Mouse (Mus musculus) forebrain, postnatal 0 days (tissue): ENCODE measurements at regions not wholly inside any gene's neighbourhood (a gene's known extent, or its start where the extent isn't known, plus 50 kb on each side); places are given as distances from the start of the nearest gene placed in this dataset.
A peak's percentile ranks its signal among the peaks of the same experiment; 100 is the strongest.

Source experiments
- ATAC-seq: fragments of 200-750 bp; cut with Nextera tagmentation; 2 replicates; pipeline ENCODE4 v1.8.0; 2017; ENCODE audit warnings: mild to moderate bottlenecking, moderate library complexity
- DNase-seq: peaks from one replicate; pipeline ENCODE4 v3.0.0-alpha.2; 2015
- H3K27ac ChIP-seq: fragments of 300-500 bp; sonication (generic); 2 replicates; pipeline ENCODE4 v1.5.1; 2014; ENCODE audit warnings: low read depth, mild to moderate bottlenecking, antibody characterized with exemption, low read length, moderate library complexity, mixed read lengths
- H3K27me3 ChIP-seq: fragments of 300-500 bp; sonication (generic); 2 replicates; pipeline ENCODE4 v1.6.1; 2014; ENCODE audit warnings: mild to moderate bottlenecking, low read length, mixed read lengths; ENCODE audit not compliant: insufficient read depth
- H3K36me3 ChIP-seq: fragments of 300-500 bp; sonication (generic); 2 replicates; pipeline ENCODE4 v1.6.1; 2014; ENCODE audit warnings: mild to moderate bottlenecking, moderate library complexity; ENCODE audit not compliant: insufficient read depth
- H3K4me1 ChIP-seq: fragments of 300-500 bp; sonication (generic); 2 replicates; pipeline ENCODE4 v1.6.1; 2014; ENCODE audit warnings: antibody characterized with exemption; ENCODE audit not compliant: insufficient read depth
- H3K4me2 ChIP-seq: fragments of 300-500 bp; sonication (generic); 2 replicates; pipeline ENCODE4 v1.6.1; 2014; ENCODE audit warnings: low read depth, mild to moderate bottlenecking, moderate library complexity
- H3K4me3 ChIP-seq: fragments of 300-500 bp; sonication (generic); 2 replicates; pipeline ENCODE4 v1.5.1; 2014; ENCODE audit warnings: low read depth, low read length, mixed read lengths
- H3K9ac ChIP-seq: fragments of 300-500 bp; sonication (generic); 2 replicates; pipeline ENCODE4 v1.6.1; 2014; ENCODE audit warnings: mild to moderate bottlenecking
- H3K9me3 ChIP-seq: fragments of 300-500 bp; sonication (generic); 2 replicates; pipeline ENCODE4 v1.6.1; 2016; ENCODE audit warnings: low read length
- CTCF ChIP-seq: sonication (generic); IDR thresholded peaks from 2 replicates; pipeline ENCODE4 v1.5.1; 2016; ENCODE audit warnings: antibody characterized with exemption, control low read depth, low read depth
- WGBS: fragments of 180-500 bp; shearing (Covaris S2); extraction: QIAGEN DNeasy Blood & Tissue Kit; methylation state at CpG from one replicate; pipeline ENCODE4 v1.1.7; 2014; 5-methylcytosine and 5-hydroxymethylcytosine counted together

GRCm38 (mm10) chr6:71044241-71044640, 87.9 kb downstream of the Foxi3 start:
- WGBS: 81% methylated on average over 3 of the region's 3 CpGs
- Histone ChIP-seq H3K36me3 (no peaks in the 10 kb centered on the region), H3K4me3 (no peak overlapping the region), H3K9ac (no peak overlapping the region), H3K9me3 (no peaks in the 10 kb centered on the region), H3K4me1 (no peaks in the 10 kb centered on the region), H3K4me2 (no peak overlapping the region), H3K27ac (no peak overlapping the region), H3K27me3 (no peaks in the 10 kb centered on the region)
- TF ChIP-seq CTCF: no peak
- DNase-seq (no peak), ATAC-seq (no peak)

GRCm38 (mm10) chr6:71045261-71045660, 88.9 kb downstream of the Foxi3 start:
- H3K4me3 ChIP-seq: no peak overlapping the region

GRCm38 (mm10) chr6:71048199-71049094, 92.1 kb downstream of the Foxi3 start:
- peak; percentile 62 for ATAC-seq
- Histone ChIP-seq H3K4me1 (no peaks in the 10 kb centered on the region), H3K9ac (peak overlapping the region; percentile 47), H3K36me3 (no peaks in the 10 kb centered on the region), H3K27ac (no peak overlapping the region), H3K4me2 (peak overlapping the region; percentile 88), H3K27me3 (no peaks in the 10 kb centered on the region), H3K9me3 (no peaks in the 10 kb centered on the region), H3K4me3 (peak overlapping the region; percentile 44)
- peak; percentile 18 for DNase-seq
- 2% methylated on average over 38 of the region's 38 CpGs for WGBS
- no peak for TF ChIP-seq CTCF

More at GRCm38 (mm10) chr6:71045261-71045660, 88.9 kb downstream of the Foxi3 start:
- Histone ChIP-seq H3K27ac (no peak overlapping the region), H3K4me2 (no peak overlapping the region), H3K9ac (no peak overlapping the region), H3K27me3 (no peaks in the 10 kb centered on the region), H3K4me1 (no peaks in the 10 kb centered on the region), H3K9me3 (no peaks in the 10 kb centered on the region), H3K36me3 (no peaks in the 10 kb centered on the region)
- no peak for DNase-seq
- 90% methylated on average over 4 of the region's 4 CpGs for WGBS
- no peak for ATAC-seq
- no peak for TF ChIP-seq CTCF

DNA sequence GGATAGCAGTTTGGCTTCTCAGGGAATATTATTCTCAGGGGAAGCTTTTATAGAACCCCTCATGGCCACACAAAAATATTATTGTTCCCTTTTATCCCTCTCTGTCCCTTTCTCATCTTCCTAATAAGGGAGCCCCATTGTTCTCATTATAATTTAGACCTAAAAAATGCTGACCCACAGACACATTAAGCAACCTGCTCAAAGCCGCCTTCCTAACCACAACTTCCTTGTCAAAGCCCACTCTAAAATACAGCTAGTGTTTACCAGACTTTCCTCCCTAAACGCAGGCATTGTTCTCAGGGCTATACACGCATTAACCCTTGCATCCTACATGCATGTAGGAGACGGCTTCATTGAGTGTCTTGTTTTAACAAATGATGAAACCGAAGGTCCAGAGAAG, 93.9 kb downstream of the Foxi3 start:
- Histone ChIP-seq H3K27me3 (no peaks in the 10 kb centered on the region), H3K4me1 (no peaks in the 10 kb centered on the region), H3K4me2 (no peak overlapping the region), H3K9me3 (no peaks in the 10 kb centered on the region), H3K9ac (no peak overlapping the region), H3K4me3 (no peak overlapping the region), H3K36me3 (no peaks in the 10 kb centered on the region), H3K27ac (no peak overlapping the region)
- 39% methylated on average over 5 of the region's 5 CpGs for WGBS
- TF ChIP-seq CTCF: no peak
- DNase-seq (no peak), ATAC-seq (no peak)

GRCm38 (mm10) chr6:71050754-71051213, 93.5 kb downstream of the Thnsl2 start:
- no peak overlapping the region for H3K4me2 ChIP-seq
- H3K36me3 ChIP-seq: no peaks in the 10 kb centered on the region
- ATAC-seq (no peak), DNase-seq (no peak)
- H3K27ac ChIP-seq: no peak overlapping the region
- no peak for TF ChIP-seq CTCF
- no peak overlapping the region for H3K4me3 ChIP-seq
- 17% methylated on average over 14 of the region's 14 CpGs for WGBS
- H3K9me3 ChIP-seq: no peaks in the 10 kb centered on the region
- no peaks in the 10 kb centered on the region for H3K4me1 ChIP-seq
- no peaks in the 10 kb centered on the region for H3K27me3 ChIP-seq
- H3K9ac ChIP-seq: no peak overlapping the region

DNA sequence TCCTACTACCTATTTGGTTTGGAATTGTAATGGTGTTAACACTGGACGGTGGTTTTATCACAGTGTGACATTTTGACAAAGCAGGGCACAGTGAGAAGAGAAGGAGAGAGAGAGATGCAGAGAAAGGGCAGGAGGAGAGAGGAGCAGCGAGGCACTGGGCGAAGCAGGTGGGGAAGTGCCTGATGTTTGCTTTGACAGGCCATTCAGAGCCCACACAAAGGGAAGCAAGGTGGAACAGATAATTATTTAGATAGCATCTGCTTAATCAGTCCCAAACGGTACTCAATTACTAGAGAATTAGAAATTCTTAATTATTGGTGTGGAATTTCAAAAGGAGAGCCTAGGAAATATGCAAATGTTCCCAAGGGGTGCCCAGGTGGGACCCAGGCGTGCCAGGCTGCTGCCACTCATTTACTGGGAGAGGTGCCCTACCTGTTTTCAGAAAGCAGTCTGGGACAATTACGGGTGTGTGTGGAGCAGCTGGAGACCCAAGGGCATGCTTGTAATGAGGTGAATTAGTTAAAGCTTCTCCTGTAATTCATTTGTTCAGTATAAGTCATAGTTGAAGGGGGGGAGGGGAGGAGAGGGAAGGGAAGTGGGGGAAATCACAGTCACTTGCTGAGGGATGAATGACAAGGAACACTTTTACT, 86.9 kb downstream of the Thnsl2 start:
- no peak; the same call in 1 of the 2 replicates for ATAC-seq
- Histone ChIP-seq H3K4me1 (no peaks in the 10 kb centered on the region), H3K36me3 (no peaks in the 10 kb centered on the region), H3K27ac (no peak overlapping the region), H3K27me3 (no peaks in the 10 kb centered on the region), H3K9me3 (no peaks in the 10 kb centered on the region), H3K4me2 (no peak overlapping the region), H3K9ac (no peak overlapping the region), H3K4me3 (no peak overlapping the region)
- no peak for DNase-seq
- WGBS: 24% methylated on average over 6 of the region's 6 CpGs
- no peak for TF ChIP-seq CTCF

GRCm38 (mm10) chr6:71060116-71060515, 84.1 kb downstream of the Thnsl2 start:
- 85% methylated on average over 7 of the region's 7 CpGs for WGBS
- H3K27ac ChIP-seq: no peak overlapping the region
- no peak overlapping the region for H3K4me2 ChIP-seq
- ATAC-seq (no peak), DNase-seq (no peak)
- no peaks in the 10 kb centered on the region for H3K36me3 ChIP-seq
- H3K4me3 ChIP-seq: no peak overlapping the region
- no peak overlapping the region for H3K9ac ChIP-seq
- H3K4me1 ChIP-seq: no peaks in the 10 kb centered on the region
- no peaks in the 10 kb centered on the region for H3K9me3 ChIP-seq
- H3K27me3 ChIP-seq: no peaks in the 10 kb centered on the region
- no peak for TF ChIP-seq CTCF
